In the genomic region with DNA sequence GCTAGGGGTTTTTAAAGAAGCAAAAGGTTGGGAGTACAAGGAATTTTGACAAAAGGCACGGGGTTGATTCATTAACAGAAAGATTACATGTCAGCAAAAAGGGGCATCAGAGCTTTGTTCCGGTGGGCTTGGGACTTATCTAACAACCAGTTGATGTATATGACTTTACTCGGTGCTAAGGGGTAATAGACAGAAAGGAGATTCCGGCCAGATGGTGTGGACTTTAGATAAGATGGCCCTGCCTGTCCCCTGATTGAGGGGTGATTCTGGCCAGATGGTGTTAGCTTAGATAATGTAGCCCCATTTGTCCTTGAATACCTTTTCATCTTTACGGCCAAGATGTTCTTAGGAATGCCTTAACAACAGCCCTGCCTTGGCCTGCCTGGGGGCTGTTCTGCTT, we compare ENCODE assay signal across 19 mouse cellular contexts. TPM values are rescaled to one million over a fixed set of nuclear protein-coding genes. Genes with fewer than 3 reads are reported as not detected.
"Had no signal": no experiment of that assay in that cellular context is flagged by ENCODE, and none has a peak within 500 bp of the region (broad histone marks: within the 10 kb centered on the region; RNA-seq: fewer than 3 reads in every experiment).

No protein-coding gene starts in this region.

RNA-seq across cellular contexts. Expression of gene 4930467E23Rik, which starts 54.5 kb away (rescaled TPM):
- polyA plus RNA-seq: heart, embryonic 12.5 days; heart, embryonic 13.5 days; heart, embryonic 14.5 days; heart, embryonic 15.5 days; heart, embryonic 16.5 days; heart, postnatal 0 days; hindbrain, embryonic 11.5 days; hindbrain, embryonic 13.5 days; hindbrain, embryonic 14.5 days; hindbrain, embryonic 15.5 days; hindbrain, embryonic 16.5 days; hindbrain, postnatal 0 days; inflammation-experienced regulatory T-cells, adult 6 months; intestine, postnatal 0 days; kidney, adult 2 months; kidney, embryonic 14.5 days; kidney, embryonic 16.5 days; kidney, postnatal 0 days; large intestine, adult 2 months had no signal
